Mouse (Mus musculus) liver, embryonic 15.5 days (tissue): ENCODE data around the gene Syce2. TPM values are rescaled to one million over a fixed set of nuclear protein-coding genes. Genes with fewer than 3 reads are reported as not detected.

Source experiments
- ATAC-seq: fragments of 200-750 bp; cut with Nextera tagmentation; 2 replicates; pipeline ENCODE4 v1.8.0; 2017; ENCODE audit warnings: moderate number of reproducible peaks, mild to moderate bottlenecking, moderate library complexity; ENCODE audit not compliant: insufficient read depth
- H3K27ac ChIP-seq: fragments of 300-500 bp; sonication (generic); replicated peaks from 2 replicates; pipeline ENCODE4 v1.5.1; 2015; ENCODE audit warnings: mild to moderate bottlenecking, inconsistent platforms
- H3K27me3 ChIP-seq: fragments of 300-500 bp; sonication (generic); 2 replicates; pipeline ENCODE4 v1.6.1; 2015; ENCODE audit warnings: mild to moderate bottlenecking, inconsistent platforms
- H3K36me3 ChIP-seq: fragments of 300-500 bp; sonication (generic); replicated peaks from 2 replicates; pipeline ENCODE4 v1.6.1; 2015; ENCODE audit warnings: moderate library complexity, mild to moderate bottlenecking, inconsistent platforms
- H3K4me1 ChIP-seq: fragments of 300-500 bp; sonication (generic); replicated peaks from 2 replicates; pipeline ENCODE4 v1.6.1; 2015; ENCODE audit warnings: inconsistent platforms
- H3K4me2 ChIP-seq: fragments of 300-500 bp; sonication (generic); 2 replicates; pipeline ENCODE4 v1.6.1; 2015; ENCODE audit warnings: moderate library complexity, mild to moderate bottlenecking, inconsistent platforms
- H3K4me3 ChIP-seq: fragments of 300-500 bp; sonication (generic); replicated peaks from 2 replicates; pipeline ENCODE4 v1.5.1; 2015; ENCODE audit warnings: mild to moderate bottlenecking, inconsistent platforms
- H3K9ac ChIP-seq: fragments of 300-500 bp; sonication (generic); 2 replicates; pipeline ENCODE4 v1.6.1; 2015; ENCODE audit warnings: moderate library complexity, mild to moderate bottlenecking, inconsistent platforms
- H3K9me3 ChIP-seq: fragments of 300-500 bp; sonication (generic); replicated peaks from 2 replicates; pipeline ENCODE4 v1.6.1; 2016; ENCODE audit warnings: inconsistent platforms
- WGBS: fragments of 180-500 bp; shearing (Covaris S2); methylation state at CpG from one replicate; pipeline ENCODE4 v1.1.7; 2015; ENCODE audit warnings: mixed read lengths; ENCODE audit not compliant: insufficient replicate concordance; 5-methylcytosine and 5-hydroxymethylcytosine counted together
- polyA plus RNA-seq: library from polyadenylated mRNA; unstranded; fragments of >200 nt; fragmentation: Nextera tagmentation; extraction: Ambion mirVana; gene quantifications from 2 replicates; pipeline ENCODE4 v1.2.1, GENCODE M21; 2015

Syce2 gene
- polyA plus RNA-seq, 1 experiment from 2014 or later = 55.0 TPM

GRCm38 (mm10) chr8:84845355-84846093 lies 26.4 kb upstream of the Syce2 start:
- Histone ChIP-seq H3K4me2 (peak overlapping the region; percentile 81), H3K9me3 (no peaks in the 10 kb centered on the region), H3K4me3 (peak overlapping the region; percentile 93), H3K4me1 (peaks cover 69% of the 10 kb centered on the region), H3K36me3 (peaks cover 49% of the 10 kb centered on the region), H3K9ac (peak overlapping the region; percentile 95), H3K27me3 (no peaks in the 10 kb centered on the region), H3K27ac (peak overlapping the region; percentile 92)
- WGBS = 12% methylated on average over 12 of the region's 12 CpGs
- no peak for ATAC-seq

- WGBS = under 1% methylated on average over 30 of the region's 30 CpGs
- H3K9me3 ChIP-seq = no peaks in the 10 kb centered on the region
- H3K4me2 ChIP-seq = peak overlapping the region; percentile 81
- H3K27ac ChIP-seq = peak overlapping the region; percentile 92
- H3K27me3 ChIP-seq = no peaks in the 10 kb centered on the region
- ATAC-seq = peak; percentile 24
- peak overlapping the region; percentile 93 for H3K4me3 ChIP-seq
- H3K4me1 ChIP-seq = peaks cover 62% of the 10 kb centered on the region
- H3K36me3 ChIP-seq = peaks cover 47% of the 10 kb centered on the region
- peak overlapping the region; percentile 95 for H3K9ac ChIP-seq
Measured at GRCm38 (mm10) chr8:84846094-84846721, 25.7 kb upstream of the Syce2 start.

- ATAC-seq = peak; percentile 99
- no peaks in the 10 kb centered on the region for H3K27me3 ChIP-seq
- under 1% methylated on average over 55 of the region's 55 CpGs for WGBS
Measured at GRCm38 (mm10) chr8:84846722-84847572, 25.0 kb upstream of the Syce2 start, which contains the start of gene Calr. TSS of gene Calr (minus strand) at chr8:84846934.

GRCm38 (mm10) chr8:84847684-84848435 lies 24.1 kb upstream of the Syce2 start:
- H3K4me2 ChIP-seq = peak overlapping the region; percentile 75
- peaks cover 46% of the 10 kb centered on the region for H3K4me1 ChIP-seq
- ATAC-seq = no peak
- WGBS = 8% methylated on average over 6 of the region's 6 CpGs
- no peaks in the 10 kb centered on the region for H3K27me3 ChIP-seq
- H3K9me3 ChIP-seq = no peaks in the 10 kb centered on the region
- peak overlapping the region; percentile 89 for H3K27ac ChIP-seq
- H3K4me3 ChIP-seq = peak overlapping the region; percentile 93
- peak overlapping the region; percentile 70 for H3K9ac ChIP-seq
- peaks cover 30% of the 10 kb centered on the region for H3K36me3 ChIP-seq

More at GRCm38 (mm10) chr8:84846722-84847572, 25.0 kb upstream of the Syce2 start, which contains the start of gene Calr:
- Histone ChIP-seq H3K36me3 (peaks cover 39% of the 10 kb centered on the region), H3K4me2 (peak within 1 kb of the TSS; percentile 81), H3K4me1 (peaks cover 55% of the 10 kb centered on the region), H3K4me3 (peak within 1 kb of the TSS; percentile 93), H3K9me3 (no peaks in the 10 kb centered on the region), H3K9ac (peak within 1 kb of the TSS; percentile 95), H3K27ac (peak within 1 kb of the TSS; percentile 92)

- H3K27ac ChIP-seq = no peak overlapping the region
- H3K9ac ChIP-seq = 0 out of 2 replicates have a peak overlapping the region, but pooled peaks have one; percentile 89
- no peaks in the 10 kb centered on the region for H3K27me3 ChIP-seq
- no peak for ATAC-seq
- peaks cover 26% of the 10 kb centered on the region for H3K4me1 ChIP-seq
- H3K9me3 ChIP-seq = no peaks in the 10 kb centered on the region
- H3K4me2 ChIP-seq = peak overlapping the region; percentile 81
- WGBS = 83% methylated on average over 3 of the region's 3 CpGs
- H3K4me3 ChIP-seq = peak overlapping the region; percentile 92
- H3K36me3 ChIP-seq = peaks cover 25% of the 10 kb centered on the region
Measured at GRCm38 (mm10) chr8:84856434-84856833, 15.5 kb upstream of the Syce2 start.

GRCm38 (mm10) chr8:84856864-84857441 lies 15.0 kb upstream of the Syce2 start, which contains the start of gene Farsa:
TSS of gene Farsa (plus strand) at chr8:84856989.
- H3K27ac ChIP-seq = peak within 1 kb of the TSS; percentile 87
- WGBS = under 1% methylated on average over 39 of the region's 39 CpGs
- peak within 1 kb of the TSS; percentile 81 for H3K4me2 ChIP-seq
- ATAC-seq = peak; percentile 87
- H3K4me3 ChIP-seq = peak within 1 kb of the TSS; percentile 92
- H3K27me3 ChIP-seq = no peaks in the 10 kb centered on the region
- peak within 1 kb of the TSS; percentile 89 for H3K9ac ChIP-seq
- H3K4me1 ChIP-seq = peaks cover 26% of the 10 kb centered on the region
- H3K36me3 ChIP-seq = peaks cover 30% of the 10 kb centered on the region
- H3K9me3 ChIP-seq = no peaks in the 10 kb centered on the region

- WGBS = 2% methylated on average over 54 of the region's 54 CpGs
- Histone ChIP-seq H3K4me1 (peaks cover 45% of the 10 kb centered on the region), H3K27ac (peak overlapping the region; percentile 84), H3K27me3 (no peaks in the 10 kb centered on the region), H3K9ac (peak overlapping the region; percentile 60), H3K4me3 (peak overlapping the region; percentile 66), H3K4me2 (peak overlapping the region; percentile 99), H3K9me3 (no peaks in the 10 kb centered on the region), H3K36me3 (peaks cover 31% of the 10 kb centered on the region)
- peak; percentile 62 for ATAC-seq
Measured at GRCm38 (mm10) chr8:84872309-84872965, 526 bp downstream of the Syce2 start.

GRCm38 (mm10) chr8:84873016-84873415 lies 1.1 kb downstream of the Syce2 start:
- Histone ChIP-seq H3K9me3 (no peaks in the 10 kb centered on the region), H3K4me3 (peak overlapping the region; percentile 66), H3K4me2 (peak overlapping the region; percentile 99), H3K36me3 (peaks cover 30% of the 10 kb centered on the region), H3K4me1 (peaks cover 50% of the 10 kb centered on the region), H3K27me3 (no peaks in the 10 kb centered on the region), H3K9ac (peak overlapping the region; percentile 60), H3K27ac (peak overlapping the region; percentile 84; the same call in 1 of the 2 replicates)
- WGBS = 63% methylated on average over 4 of the region's 4 CpGs
- ATAC-seq = no peak

- 50% methylated on average over 3 of the region's 3 CpGs for WGBS
- ATAC-seq = no peak
- H3K9ac ChIP-seq = no peak overlapping the region
Measured at GRCm38 (mm10) chr8:84874339-84874738, 2.4 kb downstream of the Syce2 start.

More at GRCm38 (mm10) chr8:84874339-84874738, 2.4 kb downstream of the Syce2 start:
- peak overlapping the region; percentile 63 for H3K27ac ChIP-seq
- no peak overlapping the region for H3K4me3 ChIP-seq
- no peaks in the 10 kb centered on the region for H3K9me3 ChIP-seq
- no peaks in the 10 kb centered on the region for H3K27me3 ChIP-seq
- no peak overlapping the region for H3K4me2 ChIP-seq
- H3K36me3 ChIP-seq = peaks cover 18% of the 10 kb centered on the region
- peaks cover 59% of the 10 kb centered on the region for H3K4me1 ChIP-seq
